Mouse (Mus musculus): ENCODE measurements around the gene Gm20479.

- TF ChIP-seq CTCF (IDR thresholded peaks at IDR 0.05; ENCODE audit: insufficient read depth, low read length) = no peak
- no peak for TF ChIP-seq POLR2A (IDR thresholded peaks at IDR 0.05; ENCODE audit: borderline replicate concordance, extremely low read depth, low read depth, low read length)
These were observed 52.0 kb downstream of the Gm20479 start for GRCm38 (mm10) chr7:27305091-27305730.
